Mouse (Mus musculus): ENCODE data around the gene Vdac2. TPM values are rescaled to one million over a fixed set of nuclear protein-coding genes. Genes with fewer than 3 reads are reported as not detected.

The Vdac2 gene
- total RNA-seq, 2 experiments from 2014 or later = 298 to 320 TPM

DNA sequence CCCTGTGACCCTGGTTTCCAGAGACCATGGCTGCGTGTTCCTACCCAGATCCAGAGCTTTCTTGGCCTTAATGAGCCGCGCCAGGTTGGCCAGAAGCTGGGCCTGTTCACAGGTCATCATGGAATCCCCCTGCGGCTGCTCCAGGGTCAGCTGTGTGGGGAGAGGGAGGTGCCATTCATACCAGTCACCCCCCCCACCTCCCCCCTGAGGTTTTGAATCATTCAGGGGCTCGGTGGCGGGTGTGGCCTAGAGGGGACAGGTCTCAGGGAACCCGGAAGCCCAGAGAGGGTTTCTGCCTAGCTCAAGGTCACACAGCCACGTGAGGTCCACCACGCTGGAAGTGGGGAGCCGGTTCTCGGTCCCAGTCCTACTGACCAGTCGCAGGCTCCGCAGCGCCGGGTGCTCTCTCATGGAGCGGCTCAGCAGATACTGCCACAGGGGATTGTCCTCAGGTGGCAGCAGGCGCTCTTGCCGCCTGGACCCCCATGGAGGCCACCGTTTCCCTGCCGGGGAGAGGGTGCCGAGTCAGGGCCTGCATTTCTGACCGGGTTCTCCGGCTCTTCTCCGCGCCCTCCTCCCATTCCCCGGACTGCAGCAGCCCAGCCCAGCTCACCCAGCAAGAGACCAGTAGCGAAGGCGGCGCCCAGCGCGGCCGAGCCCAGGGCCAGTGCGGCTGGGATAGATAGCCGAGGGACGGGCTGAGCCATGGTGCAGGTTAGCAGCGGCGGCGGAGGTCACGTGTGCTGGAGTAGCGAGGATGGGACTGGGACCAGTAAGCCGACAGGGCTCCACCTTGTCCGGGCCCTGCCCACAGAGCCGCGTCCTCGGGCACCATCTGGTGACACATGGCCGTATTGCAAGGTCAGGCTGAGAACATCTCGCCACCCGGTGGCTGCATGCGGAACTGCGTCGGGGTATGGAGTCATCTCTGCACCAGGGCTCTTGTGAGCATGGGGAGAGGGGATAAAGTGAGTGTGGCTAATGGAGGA lies 23.4 kb downstream of the Vdac2 start, which contains the start of gene Comtd1:
Gene Comtd1 (minus strand): TSS at position 812 of the 989 bp plus-strand sequence.
- intact Hi-C loops (cut with DNase I; ENCODE audit: low total_unique reads) = loop anchor here (5.0 to 10.0 kb wide), 2 partner anchors 36 to 734 kb away; no protein-coding TSS in a partner anchor
- DNase-seq = peak; percentile 94

DNA sequence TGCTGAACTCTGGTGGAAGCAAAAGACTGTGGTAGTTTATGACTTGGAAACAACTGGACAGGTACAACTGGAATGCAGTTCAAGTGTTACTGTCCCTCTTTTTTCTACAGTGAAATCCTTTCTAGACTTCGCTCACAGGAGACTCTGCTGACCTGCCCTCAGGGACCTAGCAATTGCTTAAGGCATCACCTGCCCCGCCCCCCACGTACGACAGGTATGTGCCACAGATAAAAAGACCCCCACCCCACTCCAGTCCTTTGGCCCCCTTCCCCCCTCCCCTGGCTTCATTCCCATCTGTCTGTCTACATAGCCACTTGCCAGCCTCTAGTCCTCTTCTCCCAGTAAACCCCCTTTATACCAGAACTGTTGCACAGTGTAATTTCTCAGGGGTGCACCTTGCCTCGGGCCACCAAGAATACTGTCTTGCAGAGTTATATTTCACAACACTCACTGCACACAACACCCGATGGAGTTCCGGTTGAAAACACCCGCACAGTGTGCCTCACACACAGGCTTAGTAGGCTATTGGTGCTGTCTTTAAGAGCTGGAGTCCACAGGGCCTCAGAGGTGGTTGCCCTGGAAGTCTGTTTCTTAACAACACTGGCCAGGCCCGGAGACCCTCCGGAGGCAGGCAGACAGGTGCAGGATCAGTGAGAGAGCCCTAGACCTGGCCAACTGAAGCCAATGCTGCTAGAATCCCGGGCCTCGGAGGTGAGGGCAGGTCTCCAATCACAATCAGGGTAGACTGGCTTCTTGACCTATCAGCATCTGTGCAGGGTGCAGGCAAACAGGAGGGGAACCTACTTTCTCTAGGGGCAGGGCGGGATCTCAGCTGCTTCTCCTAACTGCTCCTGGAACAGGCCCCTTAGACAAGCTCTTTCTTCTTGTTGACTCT lies 24.7 kb downstream of the Vdac2 start:
- intact Hi-C loops (cut with DNase I; ENCODE audit: low total_unique reads) = loop anchor here (5.0 to 10.0 kb wide), 4 partner anchors 37 to 735 kb away; partner anchors contain the start of genes Dusp13 and Samd8
- no peak for DNase-seq

DNA sequence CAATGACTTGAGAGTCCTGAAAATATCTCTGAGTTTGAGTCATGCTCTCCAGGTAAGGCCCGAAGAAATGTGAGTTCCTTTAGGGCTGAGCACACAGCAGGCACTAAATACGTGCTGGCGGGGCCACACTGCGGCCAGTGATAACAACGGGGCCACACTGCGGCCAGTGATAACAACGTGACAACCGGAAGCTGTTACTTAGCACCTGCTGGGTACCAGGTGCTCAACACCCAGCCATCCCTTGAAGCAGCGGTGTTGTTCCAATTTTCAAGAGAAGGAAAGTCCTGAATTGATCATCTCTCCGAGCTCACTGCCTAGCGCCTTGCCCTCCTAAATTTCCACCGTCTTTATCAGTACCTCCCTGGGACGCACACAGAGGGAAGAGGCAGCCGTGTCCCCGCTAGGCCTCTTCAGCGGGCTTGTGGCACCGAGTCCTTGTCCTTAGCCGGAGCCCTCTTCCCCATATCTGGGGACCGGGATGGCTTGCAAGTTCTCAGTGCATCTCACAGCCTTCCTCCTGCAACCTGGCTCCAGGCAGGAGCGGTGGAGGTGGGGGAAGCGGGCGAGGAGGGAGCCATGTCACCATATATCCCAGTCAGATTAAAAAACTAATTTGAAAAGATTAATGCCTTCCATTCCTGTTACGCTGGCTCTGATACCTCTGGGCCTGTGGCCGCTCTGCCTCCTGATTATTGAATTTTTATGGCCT lies 25.5 kb downstream of the Vdac2 start:
- intact Hi-C loops (cut with DNase I; ENCODE audit: low total_unique reads) = loop anchor here (10.0 kb wide), 2 partner anchors 96 to 166 kb away; partner anchors contain the start of genes Dusp13 and Samd8
- no peak for DNase-seq

DNA sequence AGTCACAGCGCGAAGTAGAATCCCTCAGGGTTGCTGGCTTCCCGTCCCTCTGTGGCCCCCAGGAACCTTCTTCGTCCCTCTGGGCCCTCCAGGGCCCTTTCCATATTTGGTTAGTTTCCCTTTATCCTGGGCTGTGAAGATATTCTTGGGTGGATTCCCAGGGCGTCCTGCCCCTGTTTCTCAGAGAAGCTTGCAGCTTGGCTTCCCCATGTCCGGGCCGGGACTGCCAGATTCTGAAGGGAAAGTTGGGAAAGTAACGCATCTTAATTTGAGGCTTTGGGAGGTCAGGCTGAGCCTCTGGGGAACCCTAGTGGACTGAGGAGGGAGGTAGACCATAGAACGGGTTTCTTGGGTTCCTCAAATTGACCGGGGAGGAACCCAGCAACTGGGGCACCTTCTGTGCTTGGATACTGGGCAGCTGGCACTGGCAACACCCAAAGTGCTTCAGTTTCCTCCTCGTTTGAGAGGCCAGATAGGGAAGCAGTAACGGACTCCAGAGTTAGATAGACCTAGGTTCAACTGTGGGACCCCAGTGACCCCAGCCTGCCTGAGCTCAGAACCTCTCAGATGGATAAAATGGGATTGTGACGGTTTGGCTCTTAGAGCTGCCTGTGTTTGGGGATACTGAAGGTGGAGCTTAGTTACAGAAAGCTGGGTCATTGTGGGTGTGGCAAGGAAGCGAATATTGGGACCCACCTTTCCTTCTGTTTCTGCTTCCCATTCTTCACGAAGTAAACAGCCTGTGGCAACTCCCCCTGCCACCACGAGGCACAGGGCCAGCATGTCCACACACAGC lies 27.2 kb downstream of the Vdac2 start:
- peak; percentile 66 for DNase-seq
- intact Hi-C loops (cut with DNase I; ENCODE audit: low total_unique reads) = loop anchor here (10.0 kb wide), 2 partner anchors 97 to 167 kb away; partner anchors contain the start of genes Dusp13 and Samd8

DNA sequence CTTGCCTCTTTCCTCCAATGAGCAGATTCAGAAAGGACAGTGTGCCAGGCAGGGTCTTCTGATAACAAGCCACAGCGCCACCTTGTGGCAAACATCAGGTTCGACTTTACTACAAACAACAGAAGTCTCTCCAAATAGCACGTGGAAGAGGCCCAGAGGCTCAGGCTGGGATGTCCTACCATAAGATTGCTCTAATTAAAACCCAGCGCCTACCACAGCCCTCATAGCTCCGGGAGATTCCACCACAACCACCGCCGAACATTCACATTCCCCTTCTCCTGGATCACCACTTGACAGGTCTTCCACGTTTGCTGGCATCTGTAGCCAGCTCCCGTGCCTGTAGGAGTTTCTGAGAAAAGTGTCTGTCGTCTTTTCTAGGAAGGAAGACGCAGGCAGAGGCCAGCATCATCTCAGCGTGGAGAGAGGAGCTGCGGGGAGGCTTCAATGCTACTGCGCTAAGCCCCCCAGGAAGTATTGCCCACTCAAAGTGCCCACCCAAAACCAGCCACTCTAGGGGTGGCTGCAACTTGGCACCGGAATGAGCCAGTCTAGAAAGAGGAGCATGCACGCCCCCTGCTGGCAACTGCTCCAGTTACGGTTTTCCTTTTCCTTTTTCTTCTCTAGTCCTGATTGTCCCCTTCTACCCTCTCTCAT lies 28.5 kb downstream of the Vdac2 start:
- DNase-seq = peak; percentile 72
- intact Hi-C loops (cut with DNase I; ENCODE audit: low total_unique reads) = loop anchor here (10.0 kb wide), 2 partner anchors 99 to 169 kb away; partner anchors contain the start of genes Dusp13 and Samd8

DNA sequence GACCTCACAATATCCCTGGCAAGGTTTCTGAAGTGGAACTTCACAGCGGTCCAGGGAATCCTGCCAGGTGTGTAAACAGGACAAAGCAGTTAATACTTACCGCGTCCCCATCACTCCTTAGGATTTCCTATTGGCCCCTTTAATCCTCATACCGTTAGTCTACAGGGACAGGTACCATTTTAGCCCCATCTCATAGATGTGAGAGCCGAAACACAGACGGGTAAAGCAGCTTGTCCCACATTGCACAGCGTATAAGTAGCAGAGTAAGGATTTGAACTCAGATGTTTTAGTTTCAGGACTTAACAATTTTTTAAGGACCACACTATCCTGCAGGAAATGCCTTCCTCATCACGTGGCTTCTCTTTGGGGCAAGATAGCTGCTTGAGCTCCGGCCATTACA lies 29.2 kb downstream of the Vdac2 start:
- intact Hi-C loops (cut with DNase I; ENCODE audit: low total_unique reads) = loop anchor here (10.0 kb wide), 2 partner anchors 99 to 169 kb away; partner anchors contain the start of genes Dusp13 and Samd8
- DNase-seq = no peak

DNA sequence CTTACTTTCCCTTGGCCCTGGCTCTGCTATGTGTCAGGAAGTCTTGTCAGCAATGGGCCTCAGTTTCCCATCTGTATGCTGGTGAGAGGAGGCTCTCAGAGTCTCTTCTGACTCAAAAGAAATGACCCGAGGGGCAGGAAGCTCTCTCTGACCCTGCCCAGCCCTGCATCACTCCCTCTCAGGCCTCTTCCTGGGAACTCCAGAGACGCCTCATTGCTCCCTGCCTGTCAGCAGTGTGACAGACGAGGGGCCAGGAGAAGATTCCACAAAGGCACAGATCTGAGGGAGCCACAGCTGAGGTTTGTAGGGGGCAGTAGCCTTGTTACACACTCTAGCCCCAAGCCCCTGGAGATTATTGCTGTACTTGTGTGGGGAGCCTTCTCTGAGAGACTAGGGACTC lies 30.9 kb downstream of the Vdac2 start:
- intact Hi-C loops (cut with DNase I; ENCODE audit: low total_unique reads) = loop anchor here (10.0 kb wide), 2 partner anchors 101 to 171 kb away; partner anchors contain the start of genes Dusp13 and Samd8
- DNase-seq = no peak

DNA sequence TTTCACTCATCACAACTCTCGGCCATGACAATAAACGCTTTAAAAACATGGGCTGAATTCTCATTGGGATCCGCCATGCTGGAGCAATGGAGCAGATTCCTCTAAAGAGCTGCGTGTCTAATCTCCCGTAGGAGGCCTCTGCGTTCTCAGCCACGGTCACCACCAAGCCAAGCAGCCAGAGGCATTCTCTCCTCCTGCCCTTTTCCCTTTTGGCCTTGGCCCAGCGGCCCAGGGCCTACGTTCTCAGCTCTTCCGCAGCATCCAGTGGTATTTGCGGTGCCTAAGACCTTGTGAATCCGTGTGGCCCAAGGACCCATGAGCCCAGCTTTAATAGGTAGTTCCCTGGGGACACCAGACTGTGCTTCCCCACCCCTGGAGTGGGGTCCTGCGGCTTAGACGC lies 31.8 kb downstream of the Vdac2 start:
- no peak for DNase-seq
- intact Hi-C loops (cut with DNase I; ENCODE audit: low total_unique reads) = loop anchor here (10.0 kb wide), 2 partner anchors 102 to 172 kb away; partner anchors contain the start of genes Dusp13 and Samd8

DNA sequence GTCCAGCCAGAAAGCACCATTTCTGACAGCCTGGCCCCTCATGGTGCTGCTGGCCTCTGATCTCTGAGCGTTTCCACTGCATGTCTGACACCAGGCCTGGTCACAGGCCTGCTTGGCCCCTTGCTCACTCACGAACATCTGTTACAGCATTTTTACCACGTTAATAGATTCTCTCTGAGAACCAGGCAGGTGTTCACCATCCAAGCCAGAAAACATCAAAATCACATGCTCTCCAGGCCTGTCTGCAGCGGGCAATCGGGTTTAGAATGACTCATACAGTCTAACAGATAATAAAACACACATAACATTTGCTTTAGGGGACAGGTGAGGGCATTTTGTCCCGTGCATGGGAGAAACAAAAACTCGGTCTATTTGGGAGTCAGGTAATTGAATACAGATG lies 41.3 kb downstream of the Vdac2 start:
- DNase-seq = no peak

DNA sequence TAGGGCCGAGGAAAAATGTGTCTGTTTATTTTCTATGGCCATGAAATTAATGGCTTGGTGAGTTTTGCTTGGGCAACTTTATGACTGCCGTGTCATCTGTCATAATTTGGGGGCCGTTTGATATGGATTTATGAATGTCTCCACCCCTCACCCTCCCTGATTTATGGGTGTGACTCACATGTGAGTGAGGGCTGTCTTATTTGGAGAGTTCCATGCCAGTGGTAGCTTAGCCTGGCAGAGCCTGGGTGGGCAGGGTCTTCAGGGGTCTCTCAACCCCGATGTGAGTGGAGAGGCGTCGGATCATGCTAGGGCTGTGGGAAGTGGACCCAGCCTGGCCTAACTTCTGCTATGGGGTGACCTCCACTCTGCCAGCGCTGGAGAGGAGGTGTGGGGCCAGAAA lies 41.8 kb downstream of the Vdac2 start:
- intact Hi-C loops (cut with DNase I; ENCODE audit: low total_unique reads) = no loop called here
- DNase-seq = no peak

More for the DNA sequence above, 41.3 kb downstream of the Vdac2 start:
- intact Hi-C loops (cut with DNase I; ENCODE audit: low total_unique reads) = no loop called here

DNA sequence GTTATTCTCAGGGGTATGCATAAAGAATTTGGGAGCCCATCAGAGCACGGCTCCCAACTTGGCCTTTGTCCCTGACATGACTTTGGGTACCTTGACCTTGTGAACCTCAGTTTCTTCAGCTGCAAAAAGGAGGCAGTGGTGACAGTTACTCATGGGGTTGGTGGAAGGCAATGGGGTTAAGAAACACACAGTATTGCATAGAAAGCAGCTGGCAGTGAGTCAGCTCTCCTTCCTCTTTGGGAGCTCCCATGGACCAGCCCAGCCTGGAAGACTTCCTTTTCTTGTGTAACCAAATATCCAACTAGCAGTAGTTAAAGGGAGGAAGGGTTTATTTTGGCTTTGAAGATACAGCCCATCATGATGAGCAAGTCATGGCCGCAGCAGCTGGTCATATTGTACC lies 65.4 kb downstream of the Vdac2 start:
- intact Hi-C loops (cut with DNase I; ENCODE audit: low total_unique reads) = no loop called here
- DNase-seq = peak; percentile 20

DNA sequence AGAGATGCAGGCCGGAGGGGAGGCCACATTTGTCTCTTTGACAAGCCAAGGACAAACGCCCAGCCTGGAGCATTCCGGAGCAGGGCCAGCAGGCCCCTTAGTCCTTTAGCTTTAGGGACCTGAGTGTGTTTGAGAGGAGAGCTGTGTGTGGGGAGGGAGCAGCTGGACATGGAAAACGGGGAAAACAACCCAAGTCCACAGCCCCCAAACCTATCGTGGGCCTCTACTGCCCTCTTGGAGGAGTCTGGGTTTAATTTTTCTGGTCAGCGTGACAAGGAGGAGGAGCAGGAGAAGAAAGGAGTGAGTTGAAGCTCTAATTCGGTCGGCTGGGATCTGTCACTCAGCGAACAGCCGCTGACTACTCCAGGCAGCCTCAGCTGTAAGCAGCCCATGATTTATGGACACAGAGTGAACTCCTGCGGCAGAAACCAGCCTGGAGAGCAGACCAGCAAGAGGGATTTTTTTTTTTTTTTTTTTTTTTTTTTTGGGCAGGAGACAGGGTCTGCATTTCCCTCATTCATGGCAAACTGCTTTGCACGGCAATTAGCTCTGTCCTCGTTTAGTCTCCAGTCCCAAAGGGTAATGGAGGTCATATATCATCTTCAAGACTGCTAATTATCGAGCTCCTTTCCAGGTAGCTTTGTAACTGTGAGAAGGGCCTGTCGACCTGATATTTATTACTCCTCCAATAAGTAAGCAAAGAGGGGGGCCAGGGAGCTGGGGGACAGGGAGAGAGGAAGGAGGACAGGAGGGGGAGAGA lies 66.7 kb downstream of the Vdac2 start:
- intact Hi-C loops (cut with DNase I; ENCODE audit: low total_unique reads) = no loop called here
- DNase-seq = no peak

DNA sequence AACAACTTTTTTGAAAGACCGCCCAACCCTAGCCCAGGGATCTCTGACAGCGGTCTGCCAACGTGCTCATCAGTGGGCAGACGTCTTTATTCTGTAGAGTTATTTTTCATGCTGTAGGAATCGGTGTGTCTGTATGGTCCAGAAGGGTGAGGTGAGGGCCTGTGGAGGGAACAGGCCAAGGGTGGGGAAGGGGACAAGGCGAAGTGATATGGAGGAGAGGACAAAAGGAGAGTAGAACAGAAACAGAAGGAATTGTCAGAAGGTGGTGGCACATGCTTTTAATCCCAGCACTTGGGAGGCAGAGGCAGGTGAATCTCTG lies 67.3 kb downstream of the Vdac2 start:
- intact Hi-C loops (cut with DNase I; ENCODE audit: low total_unique reads) = no loop called here
- no peak for DNase-seq
